Mouse (Mus musculus): Measurements from ENCODE around the gene Tpst1. TPM values are rescaled to one million over a fixed set of nuclear protein-coding genes. Genes with fewer than 3 reads are reported as not detected.

Tpst1 gene
- total RNA-seq, 2 experiments from 2014 or later: 10.7 to 13.7 TPM

DNA sequence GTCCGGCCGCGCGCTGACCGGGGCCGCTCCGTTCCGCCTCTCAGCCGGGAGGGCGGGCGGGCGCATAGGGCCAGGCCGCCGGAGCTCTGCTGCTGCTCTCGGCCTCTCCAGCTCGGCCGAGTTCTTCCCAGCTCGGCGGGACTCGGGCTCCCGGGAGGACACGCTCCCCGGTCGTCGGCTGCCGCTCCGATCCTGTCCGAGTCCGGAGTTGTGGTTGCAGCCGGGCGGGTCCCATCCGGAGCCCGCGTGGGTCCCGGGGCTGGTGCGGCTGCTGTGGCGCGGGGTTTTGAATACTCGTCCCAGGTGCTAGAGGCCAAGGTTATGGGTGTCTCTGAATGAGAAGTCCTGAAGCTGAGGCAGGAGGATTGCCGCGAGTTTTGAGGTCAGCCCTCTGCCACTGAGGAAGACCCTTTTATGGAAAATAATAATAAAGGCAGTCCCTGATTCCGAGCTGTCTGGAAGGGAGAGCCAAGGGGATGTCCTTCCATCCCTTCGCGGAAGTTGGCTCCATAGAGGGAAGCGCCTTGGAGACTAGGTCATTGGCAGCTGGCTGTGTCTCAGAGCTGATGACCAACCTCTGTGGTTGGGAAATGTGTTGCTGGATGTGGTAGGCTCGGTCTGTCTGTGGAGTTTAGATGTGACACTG lies 99.0 kb downstream of the Tpst1 start:
- intact Hi-C loops (cut with DNase I): no loop called here
- peak; percentile 40 for DNase-seq (ENCODE audit: low spot score)

DNA sequence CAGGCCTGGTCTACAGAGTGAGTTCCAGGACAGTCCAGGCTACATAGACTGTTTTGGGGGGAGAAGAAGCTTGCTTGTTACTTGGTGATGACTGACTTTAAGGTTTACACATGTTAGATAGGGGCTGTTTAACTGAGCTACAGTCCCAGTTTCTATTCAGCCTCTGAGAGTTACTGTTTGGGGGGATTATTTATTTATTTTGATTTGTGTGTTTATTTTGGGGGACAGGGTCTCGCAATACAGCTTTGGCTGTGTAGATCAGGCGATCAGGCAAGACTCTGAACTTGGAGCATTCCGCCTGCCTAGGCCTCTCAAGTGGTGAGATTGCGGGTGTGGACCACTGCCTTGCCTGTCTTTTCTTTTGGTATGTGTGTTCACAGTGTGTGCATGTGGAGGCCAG lies 99.9 kb downstream of the Tpst1 start:
- no peak for DNase-seq (ENCODE audit: low spot score)
- intact Hi-C loops (cut with DNase I): no loop called here

DNA sequence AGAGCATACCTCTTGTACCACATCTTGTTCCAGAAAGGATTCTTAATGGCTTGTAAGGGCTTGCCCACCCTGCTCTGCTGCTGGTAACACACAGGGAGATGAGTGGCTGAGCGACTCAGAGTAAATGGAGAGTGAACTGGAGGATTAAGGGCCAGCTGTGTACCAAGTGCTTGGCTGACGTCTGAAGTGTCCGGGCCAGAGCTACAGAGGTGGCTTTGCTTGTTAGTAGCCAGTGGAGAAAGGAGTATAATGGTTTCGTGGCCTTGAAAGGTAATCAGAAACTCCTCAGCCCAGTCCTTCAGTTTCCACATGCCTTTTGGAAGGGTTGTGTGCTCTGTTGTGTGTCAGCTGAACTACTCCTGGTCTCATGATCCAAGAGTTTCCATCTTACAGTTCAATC lies 104.7 kb downstream of the Tpst1 start:
- intact Hi-C loops (cut with DNase I): no loop called here
- no peak for DNase-seq (ENCODE audit: low spot score)

DNA sequence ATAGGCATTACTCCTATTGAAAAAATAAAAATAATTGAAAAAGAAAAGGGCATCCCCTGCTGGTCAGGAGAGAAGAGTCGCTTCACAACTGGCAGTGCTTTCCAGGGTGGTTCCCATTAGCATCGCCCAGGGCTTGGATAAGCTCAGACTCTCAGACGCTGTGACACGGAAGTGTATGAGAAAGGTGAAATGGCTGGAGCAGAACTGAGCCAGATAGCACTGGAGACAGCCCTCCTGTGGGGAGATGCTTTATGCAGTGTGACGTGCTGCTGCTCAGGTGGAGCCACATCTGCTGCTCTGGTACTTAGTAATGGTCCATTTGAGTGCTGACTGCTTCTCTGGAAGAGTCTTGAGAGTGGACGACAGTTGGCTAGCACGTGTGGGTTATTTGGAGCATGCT lies 107.2 kb downstream of the Tpst1 start:
- DNase-seq (ENCODE audit: low spot score): no peak
- intact Hi-C loops (cut with DNase I): no loop called here

DNA sequence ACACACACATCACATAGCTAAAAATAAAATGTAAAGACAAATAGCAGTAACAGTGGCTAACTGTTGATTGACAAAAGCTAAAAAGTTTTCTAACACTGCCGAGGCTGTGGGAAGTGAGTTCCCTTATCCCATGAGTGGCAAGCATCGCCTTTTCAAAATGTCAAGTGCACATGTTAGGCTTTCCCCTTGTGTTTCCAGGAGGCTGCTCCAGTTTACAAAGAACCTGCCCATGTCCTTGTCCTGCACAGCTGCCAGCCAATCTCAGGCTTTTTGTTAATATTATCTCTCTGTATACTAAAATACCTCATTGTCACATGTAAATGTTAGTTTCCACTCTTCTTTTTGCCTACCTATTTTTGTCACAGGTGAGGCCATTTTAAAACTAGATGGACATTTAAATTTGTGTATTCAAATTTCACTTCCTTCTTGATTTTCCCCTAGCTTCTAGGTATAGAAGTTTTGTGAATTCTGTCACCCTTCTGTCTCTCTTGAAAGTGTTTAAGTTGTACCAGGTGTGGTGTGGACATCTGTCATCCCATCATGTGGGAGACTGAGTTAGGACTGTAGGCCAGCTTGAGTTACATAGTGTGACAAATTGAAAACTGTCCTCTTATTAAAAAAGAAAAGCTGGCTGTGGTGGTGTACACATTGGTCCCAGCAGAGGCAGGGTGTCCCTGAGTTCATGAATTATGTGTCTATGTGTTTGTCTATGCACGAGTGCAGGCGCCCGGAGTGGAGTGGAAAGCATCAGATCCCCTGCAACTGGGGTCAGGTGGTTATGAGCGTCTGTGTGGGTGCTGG lies 108.8 kb downstream of the Tpst1 start:
- intact Hi-C loops (cut with DNase I): no loop called here
- DNase-seq (ENCODE audit: low spot score): no peak

DNA sequence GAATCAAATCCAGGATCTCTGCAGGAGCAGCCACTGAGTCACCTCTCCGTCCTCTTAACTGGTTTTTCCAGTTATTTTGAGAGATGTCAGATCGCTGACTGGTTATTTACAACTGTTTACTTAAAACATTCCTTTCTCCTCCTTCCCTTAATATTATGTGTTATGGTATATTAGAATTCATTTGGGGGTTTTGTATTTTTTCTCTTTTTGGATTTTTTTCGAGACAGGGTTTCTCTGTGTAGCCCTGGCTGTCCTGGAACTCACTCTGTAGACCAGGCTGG lies 109.4 kb downstream of the Tpst1 start:
- intact Hi-C loops (cut with DNase I): no loop called here
- DNase-seq (ENCODE audit: low spot score): no peak

DNA sequence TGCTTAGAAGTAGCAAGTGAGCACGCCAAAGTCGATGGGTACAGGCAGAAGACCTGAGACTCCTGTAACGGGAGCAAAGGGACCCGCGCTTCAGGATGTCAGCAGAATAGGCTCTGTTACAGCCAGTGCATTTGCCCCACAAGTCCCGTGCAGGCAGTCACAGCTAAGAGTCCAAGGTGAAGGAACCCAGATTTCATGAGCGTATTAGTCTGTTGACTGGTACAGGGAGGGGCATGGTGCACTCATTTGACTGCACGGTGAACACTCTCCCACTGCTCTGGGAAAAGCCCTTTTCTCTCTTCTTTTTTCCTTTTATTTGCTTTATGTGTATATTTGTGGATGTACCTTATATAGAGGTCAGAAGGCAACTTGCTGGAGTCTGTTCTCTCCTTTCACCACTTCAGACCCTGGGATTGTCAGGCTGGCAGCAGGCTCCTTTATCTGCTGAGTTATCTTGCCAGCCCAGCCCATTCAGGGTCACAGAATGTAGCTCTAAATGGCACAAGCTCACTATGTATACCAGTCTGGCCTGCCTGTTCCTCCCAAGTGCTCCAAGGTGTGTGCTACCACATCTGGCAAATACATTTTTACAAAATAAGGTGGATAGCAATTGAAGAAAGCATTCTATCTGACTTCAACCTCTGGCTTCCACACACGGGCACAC lies 111.2 kb downstream of the Tpst1 start:
- no peak for DNase-seq (ENCODE audit: low spot score)
- intact Hi-C loops (cut with DNase I): no loop called here

DNA sequence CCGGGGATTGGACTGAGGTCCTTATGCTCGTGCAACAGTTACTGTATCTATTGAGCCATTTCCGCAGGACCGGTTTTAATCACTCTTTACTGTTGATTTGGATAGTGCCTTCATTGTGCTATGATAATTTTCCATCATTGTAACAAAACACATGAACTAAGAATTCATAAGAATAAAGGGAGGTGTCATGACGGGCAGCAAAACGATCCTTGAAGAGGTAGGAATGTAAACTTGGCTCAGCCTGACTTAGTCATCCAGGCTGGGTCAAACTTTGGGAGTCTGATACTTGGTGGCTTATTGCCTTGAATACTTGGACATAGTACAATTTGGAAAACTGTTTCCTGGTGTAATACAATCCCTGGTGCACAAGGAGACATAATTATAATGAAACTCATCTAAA lies 112.2 kb downstream of the Tpst1 start:
- intact Hi-C loops (cut with DNase I): no loop called here
- DNase-seq (ENCODE audit: low spot score): no peak

Other genes with a start within 250 kb of the Tpst1 start
- gene Sumf2, start 226.3 kb upstream of the Tpst1 start, total RNA-seq (2021): 10 to 100 TPM; 10.0 to 12.2 TPM
- 1,000 to 10,000 TPM; 1,029 to 1,056 TPM for gene Chchd2, start 185.9 kb upstream of the Tpst1 start, total RNA-seq (2021)
- under 1 TPM; 0.21 to 0.31 TPM for gene Zbed5, start 177.6 kb upstream of the Tpst1 start, total RNA-seq (2021)
- gene Phkg1, start 174.8 kb upstream of the Tpst1 start, total RNA-seq (2021): 10 to 100 TPM; 16.1 to 18.4 TPM
- gene Nupr1l, start 164.8 kb upstream of the Tpst1 start, total RNA-seq (2021): 1 to 10 TPM; 1.1 to 1.5 TPM
- 10 to 100 TPM; 14.1 to 16.4 TPM for gene Vkorc1l1, start 131.4 kb upstream of the Tpst1 start, total RNA-seq (2021)
- gene Gusb, start 70.3 kb upstream of the Tpst1 start, total RNA-seq (2021): 10 to 100 TPM; 12.3 to 13.4 TPM
- gene Asl, start 44.1 kb upstream of the Tpst1 start, total RNA-seq (2021): 1 to 10 TPM; 4.8 to 6.3 TPM
- gene Crcp, start 44.0 kb upstream of the Tpst1 start, total RNA-seq (2021): 10 to 100 TPM; 10.1 to 11.5 TPM
- gene Kctd7, start 71.5 kb downstream of the Tpst1 start, total RNA-seq (2021): 1 to 10 TPM; 2.0 to 2.6 TPM
- 10 to 100 TPM; 18.5 to 20.2 TPM for gene Rabgef1, start 98.5 kb downstream of the Tpst1 start, total RNA-seq (2021)
- gene Tmem248, start 143.8 kb downstream of the Tpst1 start, total RNA-seq (2021): 10 to 100 TPM; 32.8 to 33.6 TPM
- 10 to 100 TPM; 39.2 to 43.9 TPM for gene Sbds, start 182.2 kb downstream of the Tpst1 start, total RNA-seq (2021)
- 1 to 10 TPM; 7.7 to 7.9 TPM for gene Tyw1, start 182.3 kb downstream of the Tpst1 start, total RNA-seq (2021)